Mouse (Mus musculus) cerebellum, adult 2 months (tissue): ENCODE measurements around the gene 4833439L19Rik.

Experiments used
- CTCF ChIP-seq: fragments of 200-500 bp; IDR thresholded peaks from 2 replicates; pipeline ENCODE4 v1.5.1; 2011; ENCODE audit warnings: low read depth, mild to moderate bottlenecking, control low read depth, low read length, moderate library complexity, borderline replicate concordance; ENCODE audit not compliant: insufficient read depth
- POLR2A ChIP-seq: fragments of 200-500 bp; IDR thresholded peaks from 2 replicates; pipeline ENCODE4 v1.6.1; 2011; ENCODE audit warnings: low read length, control low read depth, borderline replicate concordance; ENCODE audit not compliant: insufficient read depth

GRCm38 (mm10) chr13:54504611-54505260 lies 60.5 kb downstream of the 4833439L19Rik start:
- TF ChIP-seq CTCF (no peak), POLR2A (no peak)
